Mouse (Mus musculus) retina, postnatal 1 day (tissue): ENCODE measurements at regions not wholly inside any gene's neighbourhood (a gene's known extent, or its start where the extent isn't known, plus 50 kb on each side); places are given as distances from the start of the nearest gene placed in this dataset.
A peak's percentile ranks its signal among the peaks of the same experiment; 100 is the strongest.

Source experiments
- DNase-seq: peaks from one replicate; pipeline ENCODE4 v3.0.0-alpha.2; 2012

- DNase-seq, result no peak
Observed at GRCm38 (mm10) chr5:111835737-111836667, 102.3 kb downstream of the Gm26897 start.

GRCm38 (mm10) chr5:111836668-111837234, 103.0 kb downstream of the Gm26897 start:
- peak; percentile 91 for DNase-seq

GRCm38 (mm10) chr5:111842461-111842860, 108.7 kb downstream of the Gm26897 start:
- peak; percentile 62 for DNase-seq

GRCm38 (mm10) chr5:111843622-111844239, 110.0 kb downstream of the Gm26897 start:
- DNase-seq, result peak; percentile 81

- no peak for DNase-seq
Observed at GRCm38 (mm10) chr5:111844528-111844927, 110.8 kb downstream of the Gm26897 start.

GRCm38 (mm10) chr5:111848917-111849316, 115.2 kb downstream of the Gm26897 start:
- DNase-seq, result peak; percentile 35

- peak; percentile 30 for DNase-seq
Observed at GRCm38 (mm10) chr5:111852682-111853081, 119.0 kb downstream of the Gm26897 start.

GRCm38 (mm10) chr5:111855366-111855765, 121.6 kb downstream of the Gm26897 start:
- DNase-seq, result no peak

- DNase-seq, result no peak
Observed at GRCm38 (mm10) chr5:111857200-111857599, 123.5 kb downstream of the Gm26897 start.

GRCm38 (mm10) chr5:111860436-111860835, 126.7 kb downstream of the Gm26897 start:
- no peak for DNase-seq

GRCm38 (mm10) chr5:111862331-111862730, 128.6 kb downstream of the Gm26897 start:
- DNase-seq, result no peak

GRCm38 (mm10) chr5:111863922-111864321, 130.2 kb downstream of the Gm26897 start:
- DNase-seq, result no peak

GRCm38 (mm10) chr5:111864606-111865005, 130.9 kb downstream of the Gm26897 start:
- DNase-seq, result no peak

- peak; percentile 87 for DNase-seq
Observed at GRCm38 (mm10) chr5:111869011-111869410, 135.3 kb downstream of the Gm26897 start.

- DNase-seq, result peak; percentile 56
Observed at GRCm38 (mm10) chr5:111877165-111877793, 143.6 kb downstream of the Gm26897 start.

GRCm38 (mm10) chr5:111879044-111879443, 145.3 kb downstream of the Gm26897 start:
- DNase-seq, result no peak

GRCm38 (mm10) chr5:111880268-111880667, 146.5 kb downstream of the Gm26897 start:
- DNase-seq, result no peak

- peak; percentile 60 for DNase-seq
Observed at GRCm38 (mm10) chr5:111881517-111881916, 147.8 kb downstream of the Gm26897 start.

GRCm38 (mm10) chr5:111887281-111887680, 153.6 kb downstream of the Gm26897 start:
- DNase-seq, result no peak

GRCm38 (mm10) chr5:111890800-111891199, 157.1 kb downstream of the Gm26897 start:
- DNase-seq, result no peak

GRCm38 (mm10) chr5:111891261-111891693, 157.6 kb downstream of the Gm26897 start:
- no peak for DNase-seq

- peak; percentile 71 for DNase-seq
Observed at GRCm38 (mm10) chr5:111892956-111893355, 159.2 kb downstream of the Gm26897 start.

- peak; percentile 95 for DNase-seq
Observed at GRCm38 (mm10) chr5:111893905-111894311, 160.2 kb downstream of the Gm26897 start.
